Mouse (Mus musculus): ENCODE data around the gene AW011738.

DNA sequence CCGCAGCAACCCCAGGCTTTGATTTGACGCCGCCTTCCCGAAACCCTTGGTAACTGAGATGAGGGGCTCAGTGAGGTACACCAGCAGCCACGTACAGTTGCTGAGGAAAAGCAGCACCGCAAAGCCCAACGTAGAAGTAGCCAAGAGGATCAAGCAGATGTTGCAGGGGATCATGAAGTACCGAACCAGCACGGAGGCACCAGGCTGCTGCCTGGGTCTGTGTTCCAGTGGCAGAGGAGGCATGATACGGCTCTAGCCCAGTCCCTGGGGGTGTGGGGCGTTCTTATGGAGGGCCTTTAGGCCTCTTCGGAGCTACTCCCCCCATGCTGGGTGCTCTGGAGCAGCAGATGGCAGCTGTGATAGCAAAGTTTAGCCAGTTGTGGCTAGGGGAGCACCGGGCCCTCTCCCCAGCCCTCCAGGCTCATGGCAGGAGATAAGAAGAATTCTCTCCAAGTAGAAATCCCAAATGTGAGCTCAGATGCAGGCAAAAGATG is 17.6 kb upstream of the AW011738 start:
- TF ChIP-seq POLR2A (IDR thresholded peaks at IDR 0.05; ENCODE audit: low read depth, low read length) (no peak), CTCF (IDR thresholded peaks at IDR 0.05; ENCODE audit: extremely low read depth, insufficient read length, insufficient replicate concordance, low read depth, low read length) (no peak)

All from small intestine, adult 2 months (tissue).